Mouse (Mus musculus) stomach, postnatal 0 days (tissue): ENCODE measurements around the gene Gtf2i. TPM values are rescaled to one million over a fixed set of nuclear protein-coding genes. Genes with fewer than 3 reads are reported as not detected.

Experiments
- ATAC-seq: fragments of 200-750 bp; cut with Nextera tagmentation; 2 replicates; pipeline ENCODE4 v1.8.0; 2017; ENCODE audit not compliant: low FRiP score, low TSS enrichment
- DNase-seq: peaks from one replicate; pipeline ENCODE4 v3.0.0-alpha.2; 2016; ENCODE audit warnings: low spot score
- H3K27ac ChIP-seq: fragments of 300-500 bp; sonication (generic); replicated peaks from 2 replicates; pipeline ENCODE4 v1.5.1; 2014; ENCODE audit warnings: mild to moderate bottlenecking, control low read depth
- H3K27me3 ChIP-seq: fragments of 300-500 bp; sonication (generic); 2 replicates; pipeline ENCODE4 v1.6.1; 2014; ENCODE audit warnings: low read length; ENCODE audit not compliant: control insufficient read depth, insufficient read depth
- H3K36me3 ChIP-seq: fragments of 300-500 bp; sonication (generic); 2 replicates; pipeline ENCODE4 v1.6.1; 2014; ENCODE audit warnings: low read length, mixed read lengths; ENCODE audit not compliant: control insufficient read depth, insufficient read depth
- H3K4me1 ChIP-seq: fragments of 300-500 bp; sonication (generic); replicated peaks from 2 replicates; pipeline ENCODE4 v1.6.1; 2014; ENCODE audit warnings: antibody characterized with exemption; ENCODE audit not compliant: control insufficient read depth, insufficient read depth
- H3K4me2 ChIP-seq: fragments of 300-500 bp; sonication (generic); replicated peaks from 2 replicates; pipeline ENCODE4 v1.6.1; 2014; ENCODE audit warnings: low read depth, mild to moderate bottlenecking, control low read depth, moderate library complexity
- H3K4me3 ChIP-seq: fragments of 300-500 bp; sonication (generic); 2 replicates; pipeline ENCODE4 v1.5.1; 2014; ENCODE audit warnings: low read depth, low read length, control low read depth
- H3K9ac ChIP-seq: fragments of 300-500 bp; sonication (generic); 2 replicates; pipeline ENCODE4 v1.6.1; 2014; ENCODE audit warnings: mild to moderate bottlenecking, low read length, control low read depth, mixed read lengths
- H3K9me3 ChIP-seq: fragments of 300-500 bp; sonication (generic); 2 replicates; pipeline ENCODE4 v1.6.1; 2016; ENCODE audit warnings: low read length; ENCODE audit not compliant: control insufficient read depth
- CTCF ChIP-seq: IDR thresholded peaks from 2 replicates; pipeline ENCODE4 v1.5.1; 2016; ENCODE audit warnings: antibody characterized with exemption, low read depth, mild to moderate bottlenecking, moderate library complexity
- EP300 ChIP-seq: optimal IDR thresholded peaks from 2 replicates; pipeline ENCODE3; 2016; ENCODE audit warnings: antibody characterized with exemption
- WGBS: fragments of 180-500 bp; shearing (Covaris S2); extraction: QIAGEN DNeasy Blood & Tissue Kit; methylation state at CpG from one replicate; pipeline ENCODE4 v1.1.7; 2014; 5-methylcytosine and 5-hydroxymethylcytosine counted together
- polyA plus RNA-seq: library from polyadenylated mRNA; unstranded; fragments of >200 nt; fragmentation: Nextera tagmentation; extraction: Ambion mirVana; gene quantifications from 2 replicates; pipeline ENCODE4 v1.2.1, GENCODE M21; 2015

Gtf2i gene
- polyA plus RNA-seq, 1 experiment from 2014 or later = 63.0 TPM

- Histone ChIP-seq H3K9me3 (no peaks in the 10 kb centered on the region), H3K36me3 (no peaks in the 10 kb centered on the region), H3K27me3 (no peaks in the 10 kb centered on the region), H3K4me3 (peak overlapping the region; percentile 88), H3K4me2 (peak overlapping the region; percentile 86), H3K4me1 (0 out of 2 replicates have a peak, but pooled peaks cover 3% of the 10 kb centered on the region), H3K27ac (peak overlapping the region; percentile 99), H3K9ac (peak overlapping the region; percentile 93)
- WGBS = 2% methylated on average over 19 of the region's 19 CpGs
- TF ChIP-seq CTCF (no peak), EP300 (no peak)
- DNase-seq (no peak), ATAC-seq (no peak)
These were observed 1.7 kb downstream of the Gtf2i start for GRCm38 (mm10) chr5:134312691-134313450.

GRCm38 (mm10) chr5:134311894-134312411 is 2.6 kb downstream of the Gtf2i start:
- Histone ChIP-seq H3K36me3 (no peaks in the 10 kb centered on the region), H3K4me2 (peak overlapping the region; percentile 86), H3K9me3 (no peaks in the 10 kb centered on the region), H3K27ac (peak overlapping the region; percentile 35; the same call in 1 of the 2 replicates), H3K4me1 (0 out of 2 replicates have a peak, but pooled peaks cover 3% of the 10 kb centered on the region), H3K27me3 (no peaks in the 10 kb centered on the region), H3K4me3 (peak overlapping the region; percentile 88; the same call in 1 of the 2 replicates), H3K9ac (peak overlapping the region; percentile 8; the same call in 1 of the 2 replicates)
- TF ChIP-seq EP300 (no peak), CTCF (no peak)
- ATAC-seq (no peak), DNase-seq (no peak)
- 47% methylated on average over 6 of the region's 6 CpGs for WGBS

- Histone ChIP-seq H3K9ac (no peak overlapping the region), H3K27ac (no peak overlapping the region), H3K4me2 (no peak overlapping the region), H3K36me3 (no peaks in the 10 kb centered on the region), H3K4me1 (no peaks in the 10 kb centered on the region), H3K27me3 (no peaks in the 10 kb centered on the region), H3K9me3 (no peaks in the 10 kb centered on the region), H3K4me3 (no peak overlapping the region)
- TF ChIP-seq CTCF = no peak
- TF ChIP-seq EP300 = no peak
- ATAC-seq (no peak), DNase-seq (no peak)
- WGBS = 87% methylated on average over 9 of the region's 9 CpGs
These were observed 4.4 kb downstream of the Gtf2i start for GRCm38 (mm10) chr5:134310201-134310600.

- Histone ChIP-seq H3K4me1 (no peaks in the 10 kb centered on the region), H3K36me3 (no peaks in the 10 kb centered on the region), H3K27me3 (no peaks in the 10 kb centered on the region), H3K4me3 (no peak overlapping the region), H3K9me3 (no peaks in the 10 kb centered on the region), H3K27ac (no peak overlapping the region), H3K9ac (no peak overlapping the region), H3K4me2 (no peak overlapping the region)
- 100% methylated on average over 1 of the region's 1 CpGs for WGBS
- DNase-seq (no peak), ATAC-seq (no peak)
- TF ChIP-seq EP300 (no peak), CTCF (no peak)
These were observed 5.2 kb downstream of the Gtf2i start for GRCm38 (mm10) chr5:134309345-134309744.

GRCm38 (mm10) chr5:134304639-134305038 is 9.9 kb downstream of the Gtf2i start:
- Histone ChIP-seq H3K27me3 (no peaks in the 10 kb centered on the region), H3K4me1 (no peaks in the 10 kb centered on the region), H3K4me2 (no peak overlapping the region), H3K9ac (peak overlapping the region; percentile 8; the same call in 1 of the 2 replicates), H3K36me3 (0 out of 2 replicates have a peak, but pooled peaks cover 2% of the 10 kb centered on the region), H3K4me3 (no peak overlapping the region), H3K9me3 (no peaks in the 10 kb centered on the region), H3K27ac (no peak overlapping the region)
- WGBS = 78% methylated on average over 6 of the region's 6 CpGs
- no peak for DNase-seq
- TF ChIP-seq EP300 (no peak), CTCF (no peak)
- ATAC-seq = no peak
